Mouse (Mus musculus) layer of hippocampus, adult 6 months (tissue): ENCODE data around the gene Mn1. TPM values are rescaled to one million over a fixed set of nuclear protein-coding genes. Genes with fewer than 3 reads are reported as not detected.

ENCODE experiments used
- long read RNA-seq, 2 experiments: library from polyadenylated mRNA; unstranded; transcript quantifications; one replicate each; pipeline ENCODE4 v2.0.0; 2019 to 2020
- polyA plus RNA-seq: library from polyadenylated mRNA; unstranded; fragments of <200 nt; fragmentation: Nextera tagmentation; gene quantifications from 2 replicates; pipeline ENCODE4 v1.2.3, GENCODE M21; 2021

The Mn1 gene
- polyA plus RNA-seq = 18.1 and 23.7 TPM in 2 replicates
- long read RNA-seq, experiment 1, full-length matches to known transcripts = 1 of 65 reads
- long read RNA-seq, experiment 1, partial matches to known transcripts = 63 of 65 reads
- long read RNA-seq, experiment 1, other reads (novel, unspliced or antisense) = 1 of 65 reads
- long read RNA-seq, experiment 2, full-length matches to known transcripts = 7 of 14 reads
- long read RNA-seq, experiment 2, partial matches to known transcripts = 7 of 14 reads
- long read RNA-seq, experiment 2, other reads (novel, unspliced or antisense) = 0 of 14 reads

DNA sequence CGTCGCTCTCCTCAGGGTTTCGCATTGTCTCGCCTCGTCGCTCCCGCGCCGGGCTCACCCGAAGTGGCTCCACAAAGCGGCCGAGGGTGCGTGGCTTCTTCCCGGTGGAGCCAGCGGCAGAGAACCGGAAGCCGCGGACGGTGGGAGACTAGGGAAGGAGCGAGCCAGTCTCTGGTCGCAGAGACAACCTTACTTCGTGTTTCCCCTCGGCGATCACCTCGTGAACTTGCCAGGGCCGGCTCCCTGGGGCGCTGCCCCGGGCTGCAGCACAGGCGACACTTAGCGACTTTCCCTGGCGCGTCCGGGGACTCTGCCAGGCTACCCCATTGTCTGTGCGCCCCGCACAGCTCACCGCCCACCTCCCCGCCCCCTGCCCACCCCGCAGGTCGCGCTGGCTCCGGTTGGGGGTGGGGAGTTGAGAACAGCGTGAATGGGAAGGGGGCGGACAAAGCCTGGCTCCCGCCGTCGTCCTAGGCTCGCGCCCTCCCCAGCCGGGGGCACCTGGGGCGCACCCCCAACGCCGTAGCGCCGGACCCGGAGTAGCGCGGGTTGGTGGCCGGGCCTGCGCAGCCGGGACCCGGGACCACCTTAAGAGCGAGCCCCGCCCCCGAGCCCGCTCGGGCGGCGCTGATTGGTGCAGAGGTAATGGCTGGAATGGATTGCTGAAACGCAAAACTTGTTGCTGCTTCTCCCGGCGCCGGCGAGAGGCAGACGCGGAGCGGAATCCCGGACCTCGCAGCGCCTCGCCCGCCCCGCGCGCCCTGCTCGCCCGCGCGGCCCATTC, at the start of gene Mn1:
Mn1 (plus strand) TSS at position 772 of the 784 bp plus-strand sequence.

Other genes starting within 250 kb of the Mn1 start
- 75.4 and 87.9 TPM in 2 replicates for gene Pitpnb, start 86.6 kb upstream of the Mn1 start, polyA plus RNA-seq